Mouse (Mus musculus) erythroblast, embryonic 14.5 days (primary cell): ENCODE measurements at regions not wholly inside any gene's neighbourhood (a gene's known extent, or its start where the extent isn't known, plus 50 kb on each side); places are given as distances from the start of the nearest gene placed in this dataset.

ENCODE experiments used
- GATA1 ChIP-seq: IDR thresholded peaks from 2 replicates; pipeline ENCODE4 v1.6.1; 2012; ENCODE audit warnings: low read length, inconsistent platforms, mixed read lengths
- TAL1 ChIP-seq: IDR thresholded peaks from 3 replicates; pipeline ENCODE4 v1.6.1; 2012; ENCODE audit warnings: low read length, inconsistent platforms, mixed read lengths

DNA sequence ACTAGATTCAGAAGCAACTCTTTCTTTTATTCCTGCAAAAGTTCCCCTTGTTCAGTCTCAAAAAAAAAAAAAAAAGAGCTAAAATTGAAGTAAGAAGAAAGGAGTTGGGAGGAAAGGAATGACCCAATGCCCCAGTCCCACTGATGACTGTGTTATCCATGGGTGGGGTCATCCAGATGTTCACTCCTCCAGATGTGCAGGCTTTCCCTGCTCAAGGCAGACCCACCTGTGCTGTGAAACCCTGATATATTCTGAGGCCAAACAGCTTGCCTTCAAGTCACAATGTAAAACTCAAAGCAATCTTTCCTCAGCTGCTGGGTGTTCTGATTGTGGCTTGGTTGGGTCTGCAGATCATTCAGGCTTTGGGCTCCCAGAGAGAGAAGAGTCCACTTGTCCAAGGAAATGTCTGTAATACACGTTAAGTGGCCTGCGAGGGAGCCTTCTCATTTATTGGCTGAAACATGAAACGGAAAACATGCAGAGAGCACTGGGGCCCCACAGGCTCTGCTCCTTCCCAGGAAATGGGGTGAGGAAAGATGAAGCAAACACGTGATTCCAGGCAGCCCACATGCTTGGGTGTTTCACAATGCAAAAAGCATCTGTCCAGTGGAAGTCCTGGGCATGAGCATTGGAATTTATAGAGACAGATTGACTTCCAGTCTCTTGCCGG lies 296.6 kb downstream of the Nuak1 start:
- TF ChIP-seq TAL1 (no peak), GATA1 (no peak)
